Comparison of ENCODE assay signal across 8 mouse cellular contexts in genomic region chr11:98785214-98785613, GRCm38 (mm10). TPM values are rescaled to one million over a fixed set of nuclear protein-coding genes. Genes with fewer than 3 reads are reported as not detected.
DNase-seq lines count a peak whose midpoint lies in the region; ATAC-seq and TF ChIP-seq lines count a peak whose summit lies in the region.

No protein-coding gene starts in this region.

- no peak for TF ChIP-seq CTCF in forebrain, postnatal 0 days (IDR thresholded peaks at IDR 0.05; ENCODE audit: low read depth)
- no peak for TF ChIP-seq CTCF in hindbrain, postnatal 0 days (IDR thresholded peaks at IDR 0.05; ENCODE audit: low read depth)

- intact Hi-C loops in left cerebral cortex, postnatal 14 days (cut with DNase I) = loop anchor here (5.0 kb wide), 1 partner anchor 68 kb away; no protein-coding TSS in a partner anchor

- no peak for ATAC-seq in midbrain, embryonic 11.5 days (ENCODE audit: low FRiP score)
- ATAC-seq in forebrain, postnatal 0 days = no peak
- no peak for ATAC-seq in hindbrain, postnatal 0 days

- H3K9ac ChIP-seq in midbrain, embryonic 11.5 days (ENCODE audit: low read length) = no peak overlapping the region
- 0 out of 2 replicates have a peak overlapping the region, but pooled peaks have one; percentile 22 for H3K9ac ChIP-seq in forebrain, postnatal 0 days
- no peak overlapping the region for H3K9ac ChIP-seq in hindbrain, postnatal 0 days (replicated peaks; ENCODE audit: low read length)

- H3K36me3 ChIP-seq in midbrain, embryonic 10.5 days = no peaks in the 10 kb centered on the region
- no peaks in the 10 kb centered on the region for H3K36me3 ChIP-seq in midbrain, embryonic 11.5 days (ENCODE audit: control insufficient read depth, insufficient read depth, low read length)
- no peaks in the 10 kb centered on the region for H3K36me3 ChIP-seq in forebrain, postnatal 0 days (ENCODE audit: insufficient read depth)
- no peaks in the 10 kb centered on the region for H3K36me3 ChIP-seq in hindbrain, postnatal 0 days (ENCODE audit: insufficient read depth, low read length)
- H3K36me3 ChIP-seq in macrophage (ENCODE audit: inconsistent target) = no peaks in the 10 kb centered on the region

- H3K27ac ChIP-seq in midbrain, embryonic 10.5 days (replicated peaks) = peak overlapping the region; percentile 77
- H3K27ac ChIP-seq in midbrain, embryonic 11.5 days (ENCODE audit: low read depth, low read length) = no peak overlapping the region
- H3K27ac ChIP-seq in forebrain, postnatal 0 days (ENCODE audit: low read depth, low read length) = peak overlapping the region; percentile 59
- H3K27ac ChIP-seq in hindbrain, postnatal 0 days = peak overlapping the region; percentile 87
- peak overlapping the region; percentile 61 for H3K27ac ChIP-seq in macrophage

- H3K4me2 ChIP-seq in midbrain, embryonic 11.5 days = no peak overlapping the region
- 0 out of 2 replicates have a peak overlapping the region, but pooled peaks have one; percentile 3 for H3K4me2 ChIP-seq in forebrain, postnatal 0 days (ENCODE audit: low read depth)
- no peak overlapping the region for H3K4me2 ChIP-seq in hindbrain, postnatal 0 days (ENCODE audit: low read depth, low read length)

- no peaks in the 10 kb centered on the region for H3K9me3 ChIP-seq in midbrain, embryonic 10.5 days (replicated peaks)
- no peaks in the 10 kb centered on the region for H3K9me3 ChIP-seq in midbrain, embryonic 11.5 days (ENCODE audit: control insufficient read depth, low read length)
- H3K9me3 ChIP-seq in forebrain, postnatal 0 days (ENCODE audit: low read length) = no peaks in the 10 kb centered on the region
- no peaks in the 10 kb centered on the region for H3K9me3 ChIP-seq in hindbrain, postnatal 0 days (ENCODE audit: low read length)

- WGBS in midbrain, embryonic 10.5 days = 71% methylated on average over 10 of the region's 10 CpGs
- 69% methylated on average over 10 of the region's 10 CpGs for WGBS in midbrain, embryonic 11.5 days
- WGBS in forebrain, postnatal 0 days = 57% methylated on average over 10 of the region's 10 CpGs
- WGBS in hindbrain, postnatal 0 days = 61% methylated on average over 10 of the region's 10 CpGs
- 76% methylated on average over 10 of the region's 10 CpGs for WGBS in macrophage (ENCODE audit: missing documents)

- H3K4me1 ChIP-seq in midbrain, embryonic 10.5 days = peaks cover 88% of the 10 kb centered on the region
- H3K4me1 ChIP-seq in midbrain, embryonic 11.5 days (ENCODE audit: control insufficient read depth, insufficient read depth, low read length) = peaks cover 39% of the 10 kb centered on the region
- peaks cover 31% of the 10 kb centered on the region for H3K4me1 ChIP-seq in forebrain, postnatal 0 days (ENCODE audit: insufficient read depth)
- peaks cover 29% of the 10 kb centered on the region for H3K4me1 ChIP-seq in hindbrain, postnatal 0 days (ENCODE audit: insufficient read depth, low read length)

- no peak for DNase-seq in midbrain, embryonic 10.5 days (ENCODE audit: low spot score)
- DNase-seq in midbrain, embryonic 11.5 days (ENCODE audit: low spot score, missing footprints) = no peak
- DNase-seq in forebrain, postnatal 0 days = no peak
- no peak for DNase-seq in hindbrain, postnatal 0 days (ENCODE audit: low spot score)
- DNase-seq in left cerebral cortex, postnatal 14 days (ENCODE audit: low spot score in 2 of 2) = no peak
- no peak for DNase-seq in right cerebral cortex, postnatal 36 days (ENCODE audit: low spot score in 2 of 2)
- DNase-seq in retina, embryonic 14.5 days (ENCODE audit: low spot score) = no peak

- peaks cover 19% of the 10 kb centered on the region for H3K27me3 ChIP-seq in midbrain, embryonic 10.5 days (ENCODE audit: low read depth, poor library complexity, severe bottlenecking)
- no peaks in the 10 kb centered on the region for H3K27me3 ChIP-seq in midbrain, embryonic 11.5 days (ENCODE audit: control insufficient read depth, insufficient read depth, low read length)
- no peaks in the 10 kb centered on the region for H3K27me3 ChIP-seq in forebrain, postnatal 0 days (ENCODE audit: insufficient read depth, low read length)
- no peaks in the 10 kb centered on the region for H3K27me3 ChIP-seq in hindbrain, postnatal 0 days (ENCODE audit: insufficient read depth, low read length)

- no peak overlapping the region for H3K4me3 ChIP-seq in midbrain, embryonic 10.5 days
- no peak overlapping the region for H3K4me3 ChIP-seq in midbrain, embryonic 11.5 days (ENCODE audit: low read depth, low read length)
- no peak overlapping the region for H3K4me3 ChIP-seq in forebrain, postnatal 0 days (ENCODE audit: low read depth, low read length)
- H3K4me3 ChIP-seq in hindbrain, postnatal 0 days (ENCODE audit: low read length) = no peak overlapping the region
- no peak overlapping the region for H3K4me3 ChIP-seq in macrophage (ENCODE audit: inconsistent target)

- no peaks in the 10 kb centered on the region for H3K79me2 ChIP-seq in macrophage (ENCODE audit: inconsistent target)

RNA-seq across cellular contexts. Expression of gene Nr1d1, which starts 10.1 kb away (rescaled TPM):
- polyA plus RNA-seq in midbrain, embryonic 10.5 days (2016; fragmentation: Nextera tagmentation; extraction: Ambion mirVana) = 1.4 TPM in 2 replicates
- polyA plus RNA-seq in midbrain, embryonic 11.5 days (2014; fragmentation: Nextera tagmentation; extraction: Ambion mirVana) = 0.93 and 1.2 TPM in 2 replicates
- 4.5 and 6.7 TPM in 2 replicates for total RNA-seq in forebrain, postnatal 0 days (2014; rRNA removed)
- polyA plus RNA-seq in forebrain, postnatal 0 days (2015; fragmentation: Nextera tagmentation; extraction: Ambion mirVana) = 10.8 and 11.4 TPM in 2 replicates
- total RNA-seq in hindbrain, postnatal 0 days (2014; rRNA removed) = 7.5 and 8.6 TPM in 2 replicates
- 10.2 and 13.5 TPM in 2 replicates for polyA plus RNA-seq in hindbrain, postnatal 0 days (2015; fragmentation: Nextera tagmentation; extraction: Ambion mirVana)
- total RNA-seq in macrophage (2018; cell fraction: chromatin; rRNA removed) = 10 to 100 TPM in 3 of 26 experiments, 1 to 10 TPM in 19, under 1 TPM in 2, not detected in 2; 0.22 to 19.5 (median 1.8) TPM
- total RNA-seq in macrophage (2018; cell fraction: cytosol; rRNA removed) = 10 to 100 TPM in 3 of 26 experiments, 1 to 10 TPM in 22, under 1 TPM in 1; 0.80 to 16.2 (median 2.0) TPM
- total RNA-seq in macrophage (2018; cell fraction: nucleus; rRNA removed) = 10 to 100 TPM in 6 of 26 experiments, 1 to 10 TPM in 14, under 1 TPM in 6; 0.30 to 28.5 (median 1.6) TPM
- 3.0 to 7.6 TPM (median 4.9 TPM) in 3 replicates for polyA plus RNA-seq in macrophage (2018)
- total RNA-seq in left cerebral cortex, postnatal 14 days (2021) = 10 to 100 TPM; 82.0 to 85.4 TPM

RNA-seq across cellular contexts. Expression of gene Msl1, which starts 10.1 kb away (rescaled TPM):
- polyA plus RNA-seq in midbrain, embryonic 10.5 days (2016; fragmentation: Nextera tagmentation; extraction: Ambion mirVana) = 22.9 and 24.3 TPM in 2 replicates
- polyA plus RNA-seq in midbrain, embryonic 11.5 days (2014; fragmentation: Nextera tagmentation; extraction: Ambion mirVana) = 24.0 and 25.1 TPM in 2 replicates
- 87.2 and 94.6 TPM in 2 replicates for total RNA-seq in forebrain, postnatal 0 days (2014; rRNA removed)
- 16.3 and 24.1 TPM in 2 replicates for polyA plus RNA-seq in forebrain, postnatal 0 days (2015; fragmentation: Nextera tagmentation; extraction: Ambion mirVana)
- 77.7 and 94.3 TPM in 2 replicates for total RNA-seq in hindbrain, postnatal 0 days (2014; rRNA removed)
- 25.0 and 25.4 TPM in 2 replicates for polyA plus RNA-seq in hindbrain, postnatal 0 days (2015; fragmentation: Nextera tagmentation; extraction: Ambion mirVana)
- 100 to 1,000 TPM in 4 of 26 experiments, 10 to 100 TPM in 22; 26.6 to 124 (median 61.3) TPM for total RNA-seq in macrophage (2018; cell fraction: chromatin; rRNA removed)
- total RNA-seq in macrophage (2018; cell fraction: cytosol; rRNA removed) = 10 to 100 TPM; 35.5 to 64.0 (median 51.6) TPM
- 100 to 1,000 TPM in 7 of 26 experiments, 10 to 100 TPM in 19; 40.3 to 121 (median 76.1) TPM for total RNA-seq in macrophage (2018; cell fraction: nucleus; rRNA removed)
- 40.0 to 80.9 TPM (median 44.0 TPM) in 3 replicates for polyA plus RNA-seq in macrophage (2018)
- total RNA-seq in left cerebral cortex, postnatal 14 days (2021) = 100 to 1,000 TPM; 168 to 170 TPM

RNA-seq across cellular contexts. Expression of gene Casc3, which starts 19.5 kb away (rescaled TPM):
- polyA plus RNA-seq in midbrain, embryonic 10.5 days (2016; fragmentation: Nextera tagmentation; extraction: Ambion mirVana) = 49.0 and 55.7 TPM in 2 replicates
- 51.9 and 53.1 TPM in 2 replicates for polyA plus RNA-seq in midbrain, embryonic 11.5 days (2014; fragmentation: Nextera tagmentation; extraction: Ambion mirVana)
- total RNA-seq in forebrain, postnatal 0 days (2014; rRNA removed) = 22.5 and 27.2 TPM in 2 replicates
- polyA plus RNA-seq in forebrain, postnatal 0 days (2015; fragmentation: Nextera tagmentation; extraction: Ambion mirVana) = 29.5 and 37.4 TPM in 2 replicates
- 24.4 and 74.0 TPM in 2 replicates for total RNA-seq in hindbrain, postnatal 0 days (2014; rRNA removed)
- 35.4 and 35.7 TPM in 2 replicates for polyA plus RNA-seq in hindbrain, postnatal 0 days (2015; fragmentation: Nextera tagmentation; extraction: Ambion mirVana)
- 100 to 1,000 TPM in 5 of 26 experiments, 10 to 100 TPM in 21; 26.5 to 137 (median 57.5) TPM for total RNA-seq in macrophage (2018; cell fraction: chromatin; rRNA removed)
- total RNA-seq in macrophage (2018; cell fraction: cytosol; rRNA removed) = 10 to 100 TPM; 21.0 to 40.3 (median 26.0) TPM
- total RNA-seq in macrophage (2018; cell fraction: nucleus; rRNA removed) = 10 to 100 TPM; 28.9 to 86.2 (median 50.2) TPM
- 21.2 to 29.9 TPM (median 22.1 TPM) in 3 replicates for polyA plus RNA-seq in macrophage (2018)
- 10 to 100 TPM; 53.1 to 54.6 TPM for total RNA-seq in left cerebral cortex, postnatal 14 days (2021)

RNA-seq across cellular contexts. Expression of gene Thra, which starts 44.8 kb away (rescaled TPM):
- 9.5 and 15.6 TPM in 2 replicates for polyA plus RNA-seq in midbrain, embryonic 10.5 days (2016; fragmentation: Nextera tagmentation; extraction: Ambion mirVana)
- polyA plus RNA-seq in midbrain, embryonic 11.5 days (2014; fragmentation: Nextera tagmentation; extraction: Ambion mirVana) = 21.9 and 23.7 TPM in 2 replicates
- total RNA-seq in forebrain, postnatal 0 days (2014; rRNA removed) = 1,003 and 1,159 TPM in 2 replicates
- 223 and 233 TPM in 2 replicates for polyA plus RNA-seq in forebrain, postnatal 0 days (2015; fragmentation: Nextera tagmentation; extraction: Ambion mirVana)
- 725 and 812 TPM in 2 replicates for total RNA-seq in hindbrain, postnatal 0 days (2014; rRNA removed)
- 160 TPM in 2 replicates for polyA plus RNA-seq in hindbrain, postnatal 0 days (2015; fragmentation: Nextera tagmentation; extraction: Ambion mirVana)
- 10 to 100 TPM in 20 of 26 experiments, 1 to 10 TPM in 6; 3.6 to 48.8 (median 15.3) TPM for total RNA-seq in macrophage (2018; cell fraction: chromatin; rRNA removed)
- total RNA-seq in macrophage (2018; cell fraction: cytosol; rRNA removed) = 10 to 100 TPM in 17 of 26 experiments, 1 to 10 TPM in 9; 6.7 to 18.6 (median 11.3) TPM
- total RNA-seq in macrophage (2018; cell fraction: nucleus; rRNA removed) = 10 to 100 TPM in 12 of 26 experiments, 1 to 10 TPM in 14; 4.3 to 29.5 (median 9.6) TPM
- polyA plus RNA-seq in macrophage (2018) = 8.2 to 12.1 TPM (median 9.8 TPM) in 3 replicates
- 1,000 to 10,000 TPM in 1 of 2 experiments, 100 to 1,000 TPM in 1; 962 to 1,004 TPM for total RNA-seq in left cerebral cortex, postnatal 14 days (2021)

RNA-seq across cellular contexts. Expression of gene Rapgefl1, which starts 51.4 kb away (rescaled TPM):
- 1.3 TPM in 2 replicates for polyA plus RNA-seq in midbrain, embryonic 10.5 days (2016; fragmentation: Nextera tagmentation; extraction: Ambion mirVana)
- polyA plus RNA-seq in midbrain, embryonic 11.5 days (2014; fragmentation: Nextera tagmentation; extraction: Ambion mirVana) = 1.6 and 1.8 TPM in 2 replicates
- 28.7 TPM in 2 replicates for total RNA-seq in forebrain, postnatal 0 days (2014; rRNA removed)
- 5.6 and 9.8 TPM in 2 replicates for polyA plus RNA-seq in forebrain, postnatal 0 days (2015; fragmentation: Nextera tagmentation; extraction: Ambion mirVana)
- 29.5 and 44.1 TPM in 2 replicates for total RNA-seq in hindbrain, postnatal 0 days (2014; rRNA removed)
- polyA plus RNA-seq in hindbrain, postnatal 0 days (2015; fragmentation: Nextera tagmentation; extraction: Ambion mirVana) = 11.0 TPM in 2 replicates
- 1 to 10 TPM in 7 of 26 experiments, under 1 TPM in 14, not detected in 5; 0.20 to 4.3 (median 0.79) TPM for total RNA-seq in macrophage (2018; cell fraction: chromatin; rRNA removed)
- total RNA-seq in macrophage (2018; cell fraction: cytosol; rRNA removed) = under 1 TPM; 0.03 to 0.42 (median 0.21) TPM
- 1 to 10 TPM in 2 of 26 experiments, under 1 TPM in 18, not detected in 6; 0.23 to 1.8 (median 0.70) TPM for total RNA-seq in macrophage (2018; cell fraction: nucleus; rRNA removed)
- 0.23 to 0.34 TPM (median 0.31 TPM) in 3 replicates for polyA plus RNA-seq in macrophage (2018)
- total RNA-seq in left cerebral cortex, postnatal 14 days (2021) = 100 to 1,000 TPM; 141 to 143 TPM
